Mouse (Mus musculus): ENCODE data around the gene Hs3st6. TPM values are rescaled to one million over a fixed set of nuclear protein-coding genes. Genes with fewer than 3 reads are reported as not detected.

Hs3st6 gene
- polyA plus RNA-seq, 1 experiment = not detected

DNA sequence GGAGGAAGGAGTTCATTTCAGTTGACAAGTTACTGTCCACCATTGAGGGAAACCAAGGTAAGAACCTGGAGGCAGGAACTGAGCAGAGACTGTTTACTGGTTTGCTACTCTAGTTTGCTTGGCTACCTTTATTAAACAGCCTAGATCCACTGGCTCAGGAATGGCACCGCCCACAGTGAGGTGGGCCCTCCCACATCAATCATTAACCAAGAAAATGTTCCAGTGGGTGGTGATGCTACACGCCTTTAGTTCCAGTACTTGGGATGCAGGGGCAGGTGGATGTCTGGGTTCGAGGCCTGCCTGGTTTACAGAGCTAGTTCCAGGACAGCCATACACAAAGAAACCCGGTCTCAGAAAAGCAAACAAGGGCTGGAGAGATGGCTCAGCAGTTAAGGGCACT, 14.6 kb upstream of the Hs3st6 start:
- no peaks in the 10 kb centered on the region for H3K4me1 ChIP-seq (ENCODE audit: control insufficient read depth, insufficient read depth, low read length)
- H3K4me3 ChIP-seq (ENCODE audit: insufficient read depth, low read length) = no peak overlapping the region
- TF ChIP-seq POLR2A (IDR thresholded peaks at IDR 0.05; ENCODE audit: low read depth, low read length) (no peak), CTCF (IDR thresholded peaks at IDR 0.05; ENCODE audit: borderline replicate concordance, insufficient read depth, low read length) (no peak)
- no peak overlapping the region for H3K27ac ChIP-seq (ENCODE audit: insufficient read depth, low read length)

DNA sequence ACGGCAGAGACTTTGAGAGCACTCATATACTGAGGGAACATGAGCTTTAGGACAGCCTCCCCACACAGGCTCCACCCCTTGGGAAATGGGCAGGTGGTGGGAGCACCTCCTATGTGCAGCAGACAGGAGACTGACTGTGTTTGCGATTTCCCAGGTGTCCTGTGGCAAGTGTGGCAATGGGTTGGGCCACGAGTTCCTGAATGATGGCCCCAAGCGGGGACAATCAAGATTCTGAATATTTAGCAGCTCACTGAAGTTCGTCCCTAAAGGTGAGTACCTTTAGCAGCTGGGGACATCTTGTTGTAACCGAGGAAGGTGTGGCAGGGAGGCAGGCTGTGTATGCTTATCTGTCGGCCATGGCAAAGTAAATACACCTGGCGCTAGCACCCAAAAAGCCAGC, 12.9 kb upstream of the Hs3st6 start:
- H3K4me3 ChIP-seq (ENCODE audit: insufficient read depth, low read length) = no peak overlapping the region
- TF ChIP-seq CTCF (IDR thresholded peaks at IDR 0.05; ENCODE audit: borderline replicate concordance, insufficient read depth, low read length) (no peak), POLR2A (IDR thresholded peaks at IDR 0.05; ENCODE audit: low read depth, low read length) (no peak)
- H3K27ac ChIP-seq (ENCODE audit: insufficient read depth, low read length) = no peak overlapping the region
- H3K4me1 ChIP-seq (ENCODE audit: control insufficient read depth, insufficient read depth, low read length) = no peaks in the 10 kb centered on the region

GRCm38 (mm10) chr17:24742307-24742706, 10.5 kb upstream of the Hs3st6 start:
- no peak for TF ChIP-seq CTCF (IDR thresholded peaks at IDR 0.05; ENCODE audit: borderline replicate concordance, insufficient read depth, low read length)
- TF ChIP-seq POLR2A (IDR thresholded peaks at IDR 0.05; ENCODE audit: low read depth, low read length) = no peak
- Histone ChIP-seq H3K4me1 (ENCODE audit: control insufficient read depth, insufficient read depth, low read length) (no peaks in the 10 kb centered on the region), H3K4me3 (ENCODE audit: insufficient read depth, low read length) (no peak overlapping the region), H3K27ac (ENCODE audit: insufficient read depth, low read length) (no peak overlapping the region)

GRCm38 (mm10) chr17:24743896-24744295, 8.9 kb upstream of the Hs3st6 start:
- H3K4me1 ChIP-seq (ENCODE audit: control insufficient read depth, insufficient read depth, low read length) = no peaks in the 10 kb centered on the region
- H3K4me3 ChIP-seq (ENCODE audit: insufficient read depth, low read length) = no peak overlapping the region
- no peak for TF ChIP-seq CTCF (IDR thresholded peaks at IDR 0.05; ENCODE audit: borderline replicate concordance, insufficient read depth, low read length)
- TF ChIP-seq POLR2A (IDR thresholded peaks at IDR 0.05; ENCODE audit: low read depth, low read length) = no peak
- H3K27ac ChIP-seq (ENCODE audit: insufficient read depth, low read length) = no peak overlapping the region

DNA sequence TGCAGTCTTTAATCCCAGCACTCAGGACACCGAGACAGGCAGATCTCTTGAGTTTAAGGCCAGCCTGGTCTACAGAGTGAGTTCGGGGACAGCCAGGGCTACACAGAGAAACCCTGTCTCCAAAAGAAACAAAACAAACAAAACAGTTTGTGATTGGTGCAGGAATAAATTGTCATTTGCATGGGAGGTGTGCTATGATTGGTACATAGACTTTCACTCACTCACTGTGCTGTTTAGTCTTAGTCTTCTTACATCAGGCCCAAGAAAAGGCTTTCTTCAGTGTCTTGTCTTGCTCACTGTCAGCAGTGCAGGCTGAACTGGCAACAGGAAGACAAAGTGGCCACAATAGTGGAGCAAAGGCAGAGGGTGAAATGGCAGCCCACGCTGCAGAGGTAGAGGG, 8.4 kb upstream of the Hs3st6 start:
- Histone ChIP-seq H3K4me1 (ENCODE audit: control insufficient read depth, insufficient read depth, low read length) (no peaks in the 10 kb centered on the region), H3K4me3 (ENCODE audit: insufficient read depth, low read length) (no peak overlapping the region), H3K27ac (ENCODE audit: insufficient read depth, low read length) (no peak overlapping the region)
- TF ChIP-seq CTCF (IDR thresholded peaks at IDR 0.05; ENCODE audit: borderline replicate concordance, insufficient read depth, low read length) (no peak), POLR2A (IDR thresholded peaks at IDR 0.05; ENCODE audit: low read depth, low read length) (no peak)

DNA sequence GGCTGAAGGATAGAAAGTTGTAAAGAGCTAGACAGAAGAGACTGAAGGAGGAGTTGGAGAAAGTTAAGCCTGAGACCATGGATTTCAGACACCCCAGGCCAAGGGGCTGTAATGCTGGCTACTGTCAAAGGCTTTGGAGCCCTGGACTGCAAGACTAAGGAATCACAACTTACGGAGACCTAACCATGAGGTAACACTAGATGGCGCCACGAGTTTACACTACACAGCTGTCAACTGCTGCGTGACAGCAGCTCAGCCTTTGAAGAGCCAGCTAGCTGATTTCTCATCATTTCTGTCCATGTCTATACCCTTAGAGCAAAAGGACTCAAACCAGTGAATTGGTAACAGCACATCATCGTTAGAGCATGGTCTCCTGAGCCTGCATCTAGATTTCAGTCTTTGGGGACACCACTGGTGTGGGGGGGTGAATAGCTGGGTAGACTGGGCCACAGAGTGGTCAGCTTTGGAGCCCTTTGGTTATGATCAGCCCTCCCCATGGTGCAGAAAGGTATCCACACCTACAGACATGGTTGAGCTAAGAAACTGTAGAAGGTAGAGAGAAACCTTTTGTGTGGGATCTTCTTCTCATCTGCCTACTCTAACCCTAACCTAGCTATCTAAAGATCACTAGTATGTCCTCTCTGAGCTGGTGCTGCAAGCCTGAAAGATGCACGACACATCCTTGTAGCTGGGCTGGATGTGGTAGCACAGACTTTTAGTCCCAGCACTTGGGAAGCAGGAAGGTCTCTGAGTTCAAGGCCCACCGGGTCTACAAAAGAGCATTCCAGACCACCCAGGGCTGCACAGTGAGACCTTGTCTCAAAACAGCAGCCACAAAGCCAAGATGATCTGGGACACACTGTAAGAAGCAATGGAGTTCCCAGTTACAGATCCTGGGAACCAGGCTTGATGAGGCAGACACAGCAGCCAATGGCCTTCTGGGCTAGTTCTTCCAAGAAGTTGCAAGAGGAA, 7.0 kb upstream of the Hs3st6 start:
- TF ChIP-seq CTCF (IDR thresholded peaks at IDR 0.05; ENCODE audit: borderline replicate concordance, insufficient read depth, low read length) (peak; percentile 93), POLR2A (IDR thresholded peaks at IDR 0.05; ENCODE audit: low read depth, low read length) (no peak)
- Histone ChIP-seq H3K4me3 (ENCODE audit: insufficient read depth, low read length) (no peak overlapping the region), H3K4me1 (ENCODE audit: control insufficient read depth, insufficient read depth, low read length) (no peaks in the 10 kb centered on the region), H3K27ac (ENCODE audit: insufficient read depth, low read length) (no peak overlapping the region)

DNA sequence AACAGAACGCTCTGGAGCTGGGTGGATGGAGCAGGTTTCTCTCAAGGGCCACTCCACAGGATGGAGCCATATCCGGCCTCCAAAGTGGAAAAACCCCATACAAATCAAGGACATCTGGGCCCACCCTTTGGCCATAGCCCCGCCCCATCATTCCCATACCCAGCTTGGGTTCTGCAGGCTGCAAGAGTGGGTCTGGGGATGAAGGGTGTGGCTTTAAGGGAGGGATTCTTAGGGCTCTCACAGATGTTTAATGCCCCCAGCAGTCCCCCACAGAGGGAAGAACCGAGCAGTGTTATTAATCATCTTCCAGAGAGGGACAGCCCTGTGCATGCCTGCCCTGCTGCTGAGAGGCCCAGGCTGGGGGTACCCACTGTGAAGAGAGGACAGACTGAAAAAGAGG, 5.8 kb upstream of the Hs3st6 start:
- Histone ChIP-seq H3K4me3 (ENCODE audit: insufficient read depth, low read length) (no peak overlapping the region), H3K4me1 (ENCODE audit: control insufficient read depth, insufficient read depth, low read length) (no peaks in the 10 kb centered on the region), H3K27ac (ENCODE audit: insufficient read depth, low read length) (no peak overlapping the region)
- no peak for TF ChIP-seq CTCF (IDR thresholded peaks at IDR 0.05; ENCODE audit: borderline replicate concordance, insufficient read depth, low read length)
- TF ChIP-seq POLR2A (IDR thresholded peaks at IDR 0.05; ENCODE audit: low read depth, low read length) = no peak

DNA sequence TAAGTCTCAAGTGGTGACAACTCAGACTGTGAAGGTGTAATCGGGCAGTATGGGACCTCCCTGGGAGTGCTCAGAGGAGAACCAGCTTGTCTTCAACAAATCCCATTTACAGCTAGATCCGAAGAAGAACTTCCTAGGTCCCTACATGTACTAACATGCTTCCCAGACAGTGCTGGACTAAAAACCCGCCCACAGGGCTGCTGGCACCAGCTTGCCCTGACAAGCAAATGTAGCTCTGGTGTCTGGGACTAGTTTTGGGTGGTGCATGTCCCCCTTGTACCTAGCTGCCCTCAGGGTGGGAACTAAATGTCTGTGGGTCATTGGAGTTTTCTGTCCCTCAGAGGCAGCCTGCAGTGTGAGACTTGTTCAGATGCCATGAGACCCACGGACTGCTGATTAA, 1.3 kb upstream of the Hs3st6 start:
- no peak overlapping the region for H3K27ac ChIP-seq (ENCODE audit: insufficient read depth, low read length)
- H3K4me3 ChIP-seq (ENCODE audit: insufficient read depth, low read length) = no peak overlapping the region
- no peaks in the 10 kb centered on the region for H3K4me1 ChIP-seq (ENCODE audit: control insufficient read depth, insufficient read depth, low read length)
- no peak for TF ChIP-seq CTCF (IDR thresholded peaks at IDR 0.05; ENCODE audit: borderline replicate concordance, insufficient read depth, low read length)
- no peak for TF ChIP-seq POLR2A (IDR thresholded peaks at IDR 0.05; ENCODE audit: low read depth, low read length)

- Histone ChIP-seq H3K4me1 (ENCODE audit: control insufficient read depth, insufficient read depth, low read length) (no peaks in the 10 kb centered on the region), H3K27ac (ENCODE audit: insufficient read depth, low read length) (no peak overlapping the region), H3K4me3 (ENCODE audit: insufficient read depth, low read length) (no peak overlapping the region)
- TF ChIP-seq CTCF (IDR thresholded peaks at IDR 0.05; ENCODE audit: borderline replicate concordance, insufficient read depth, low read length) (no peak), POLR2A (IDR thresholded peaks at IDR 0.05; ENCODE audit: low read depth, low read length) (no peak)
These were observed 4.6 kb downstream of the Hs3st6 start for GRCm38 (mm10) chr17:24757394-24757793.

- Histone ChIP-seq H3K4me1 (ENCODE audit: control insufficient read depth, insufficient read depth, low read length) (no peaks in the 10 kb centered on the region), H3K4me3 (ENCODE audit: insufficient read depth, low read length) (no peak overlapping the region), H3K27ac (ENCODE audit: insufficient read depth, low read length) (no peak overlapping the region)
- TF ChIP-seq POLR2A (IDR thresholded peaks at IDR 0.05; ENCODE audit: low read depth, low read length) (no peak), CTCF (IDR thresholded peaks at IDR 0.05; ENCODE audit: borderline replicate concordance, insufficient read depth, low read length) (no peak)
These were observed 8.3 kb downstream of the Hs3st6 start for GRCm38 (mm10) chr17:24761121-24761520.
